Mouse (Mus musculus): ENCODE data around the gene Sipa1l3.

The Sipa1l3 gene

DNA sequence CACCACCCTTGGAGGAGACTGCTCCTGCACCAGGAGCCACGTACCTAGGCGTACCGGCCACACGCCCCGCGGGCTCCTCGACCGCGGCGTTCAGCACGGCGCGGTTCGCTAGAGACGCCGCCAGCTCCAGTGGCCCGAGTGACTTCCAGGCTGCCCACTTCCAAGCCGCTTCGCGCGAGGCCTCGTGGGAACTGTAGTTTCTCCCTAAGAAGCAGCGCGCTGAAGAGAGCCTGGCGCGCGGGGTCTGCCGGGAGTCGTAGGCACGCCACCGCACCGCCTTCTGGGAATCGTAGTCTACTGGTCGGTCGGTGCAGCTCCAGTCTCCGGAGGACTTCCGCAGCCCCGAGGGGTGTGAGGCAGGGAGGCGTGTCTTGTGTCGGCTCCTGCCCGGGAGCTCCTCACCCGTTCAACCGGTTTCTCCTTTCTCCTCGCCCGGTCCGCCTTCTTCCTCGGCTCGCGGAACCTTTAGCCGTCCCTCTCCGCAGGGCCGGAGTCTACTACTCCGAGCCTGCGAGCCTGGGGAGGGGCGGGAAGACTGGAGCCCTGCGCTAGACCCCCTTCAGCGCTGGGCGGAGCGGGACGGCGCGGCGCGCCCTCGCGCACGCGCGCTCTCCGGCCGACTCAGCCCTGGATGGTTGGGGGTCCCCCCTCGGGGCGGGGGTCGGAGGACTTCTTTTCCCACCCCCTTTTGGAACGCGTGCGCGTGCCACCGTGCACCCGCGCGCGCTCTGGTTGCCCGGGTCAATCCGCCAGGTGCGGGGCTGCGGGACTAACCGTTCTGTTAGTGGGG, at the start of gene Sipa1l3:
TSS of gene Sipa1l3 (minus strand) at position 221 of the 790 bp plus-strand sequence.
- peak; percentile 89 for DNase-seq (ENCODE audit: low spot score)

DNA sequence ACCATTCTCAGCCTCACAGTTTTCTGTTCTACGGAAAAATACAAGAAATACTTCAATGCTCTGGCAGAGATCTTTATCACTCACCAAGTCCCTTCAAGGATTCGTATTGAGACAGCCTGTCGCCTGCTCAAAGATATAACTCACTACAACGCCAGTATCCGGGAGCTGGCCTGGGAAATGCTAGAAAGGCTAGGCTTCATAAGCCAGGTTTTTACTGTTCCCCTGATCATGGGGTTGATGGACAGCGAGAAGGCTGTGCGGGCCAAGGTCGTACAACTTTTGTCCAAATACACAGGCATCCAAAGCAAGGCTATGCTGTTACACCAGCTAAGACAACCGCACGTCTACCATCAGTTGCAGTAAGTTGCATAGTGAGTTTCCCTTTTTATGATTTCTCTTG, 44.6 kb upstream of the Sipa1l3 start:
- DNase-seq (ENCODE audit: low spot score): no peak

DNA sequence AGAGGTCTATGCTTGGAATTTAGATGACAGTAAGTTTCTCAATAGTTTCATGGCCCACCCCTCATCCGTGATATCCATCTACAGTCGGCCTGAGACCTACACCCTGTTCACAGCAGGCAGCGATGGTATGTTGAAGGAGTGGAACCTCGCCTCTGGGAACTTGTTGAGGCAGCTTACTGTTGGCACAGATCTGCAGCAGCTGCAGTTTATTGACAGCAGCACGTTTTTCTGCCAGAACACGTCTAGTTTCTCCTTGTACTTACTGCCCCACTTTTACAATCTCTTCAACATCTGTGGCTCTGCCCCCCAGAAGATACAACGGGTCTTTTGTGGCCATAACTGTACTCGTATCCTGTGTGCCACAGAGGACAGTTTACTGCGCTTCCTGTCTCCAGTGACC, 42.6 kb upstream of the Sipa1l3 start:
- no peak for DNase-seq (ENCODE audit: low spot score)

GRCm38 (mm10) chr7:29559290-29559689, 40.8 kb upstream of the Sipa1l3 start:
- no peak for DNase-seq (ENCODE audit: low spot score)

- no peak for DNase-seq (ENCODE audit: low spot score)
These were observed 40.3 kb upstream of the Sipa1l3 start for GRCm38 (mm10) chr7:29558744-29559143.

DNA sequence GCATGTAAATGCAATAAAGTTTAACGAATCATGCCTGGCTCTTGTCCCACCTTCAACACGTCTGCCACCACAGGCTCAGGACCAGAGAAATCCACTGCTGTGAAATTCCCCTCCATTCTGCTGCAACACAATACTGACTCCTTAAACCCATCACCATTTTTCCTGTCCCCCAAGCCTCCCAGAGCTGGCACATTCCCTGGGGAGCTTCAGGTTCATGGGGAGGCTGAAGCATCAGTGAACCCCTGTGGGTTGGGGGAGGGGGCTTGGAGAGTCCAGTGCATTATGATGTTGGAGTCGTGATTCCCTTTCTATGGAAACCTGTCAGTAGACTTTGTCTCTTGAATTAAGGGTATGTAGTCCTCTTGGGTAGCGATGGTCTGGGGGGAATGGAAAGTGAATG, 37.8 kb upstream of the Sipa1l3 start:
- no peak for DNase-seq (ENCODE audit: low spot score)

- DNase-seq (ENCODE audit: low spot score): no peak
These were observed 37.1 kb upstream of the Sipa1l3 start for GRCm38 (mm10) chr7:29555521-29555920.

DNA sequence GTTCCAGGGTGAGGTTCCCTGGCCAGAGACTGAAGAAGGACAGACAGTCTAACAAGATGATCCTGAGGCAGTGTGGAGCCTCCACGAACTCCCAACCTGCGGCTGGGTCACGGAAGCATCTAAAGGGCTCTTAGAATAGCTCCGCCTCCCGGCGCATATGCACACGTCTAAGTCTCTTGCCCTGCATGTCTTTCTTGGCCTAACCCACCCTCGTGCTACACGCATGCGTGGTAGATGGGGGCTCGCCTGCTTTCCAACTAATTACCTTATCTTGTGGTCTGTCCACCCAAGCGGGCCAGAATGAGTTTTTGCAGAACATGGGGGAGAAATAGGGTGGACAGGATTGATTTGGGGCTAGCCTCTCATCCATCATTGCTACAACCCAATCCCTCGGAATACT, 36.6 kb upstream of the Sipa1l3 start:
- no peak for DNase-seq (ENCODE audit: low spot score)

DNA sequence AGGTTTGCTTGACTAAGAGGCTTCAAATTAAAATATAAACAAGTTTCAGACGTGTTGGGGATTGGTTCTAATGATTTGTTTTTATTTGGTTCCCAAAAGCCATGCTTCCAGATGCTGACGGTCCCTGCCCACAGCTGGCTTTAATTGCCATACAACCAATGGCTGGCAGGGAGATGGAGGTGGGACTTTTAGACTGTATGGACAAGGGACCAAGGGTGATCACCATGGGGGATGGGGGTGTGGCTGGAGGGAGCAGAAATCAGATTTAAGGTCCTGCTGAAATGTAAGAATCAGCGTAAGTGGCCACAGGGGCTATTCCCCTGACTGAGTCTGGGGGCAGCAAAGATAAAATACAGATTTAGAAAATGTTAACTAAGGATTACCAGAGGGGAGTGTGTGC, 32.2 kb upstream of the Sipa1l3 start:
- DNase-seq (ENCODE audit: low spot score): no peak

- DNase-seq (ENCODE audit: low spot score): no peak
These were observed 23.2 kb upstream of the Sipa1l3 start for GRCm38 (mm10) chr7:29541608-29542007.

DNA sequence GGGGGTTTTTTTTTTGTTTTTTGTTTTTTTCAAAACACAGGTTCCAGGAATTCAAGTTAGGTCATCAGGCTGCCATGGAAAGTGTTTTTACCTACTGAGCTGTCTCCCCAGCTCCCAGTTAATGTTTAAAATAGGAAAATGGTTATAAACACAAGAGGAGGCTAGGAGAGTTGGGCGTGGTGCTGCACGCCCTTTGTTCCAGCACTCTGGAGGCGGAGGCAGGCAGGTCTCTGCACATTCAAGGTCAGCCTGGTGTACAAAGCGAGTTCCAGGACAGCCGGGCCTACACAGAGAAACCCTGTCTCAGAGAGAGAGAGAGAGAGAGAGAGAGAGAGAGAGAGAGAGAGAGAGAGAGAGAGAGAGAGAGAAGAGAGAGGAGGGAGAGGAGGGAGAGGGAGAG, 22.7 kb upstream of the Sipa1l3 start:
- no peak for DNase-seq (ENCODE audit: low spot score)

DNA sequence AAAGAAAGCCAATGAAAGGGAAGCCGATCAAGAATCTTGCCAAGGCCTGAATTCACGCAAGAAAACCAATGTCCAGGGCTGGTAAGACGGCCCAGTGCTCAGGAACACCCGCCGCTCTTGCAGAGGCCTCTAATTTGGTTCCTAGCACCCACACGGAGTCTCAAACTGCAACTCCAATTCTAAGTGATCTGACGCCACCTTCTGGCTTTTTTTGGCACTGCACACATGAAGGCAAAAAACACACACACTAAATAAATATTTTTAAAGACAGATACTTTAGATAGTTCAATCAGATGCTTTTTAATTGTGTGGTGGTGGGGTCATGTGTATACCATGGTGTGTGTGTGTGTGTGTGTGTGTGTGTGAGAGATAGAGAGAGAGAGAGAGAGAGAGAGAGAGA, 22.2 kb upstream of the Sipa1l3 start:
- DNase-seq (ENCODE audit: low spot score): no peak

- DNase-seq (ENCODE audit: low spot score): peak; percentile 71
These were observed 5.3 kb upstream of the Sipa1l3 start for GRCm38 (mm10) chr7:29523700-29524099.

DNA sequence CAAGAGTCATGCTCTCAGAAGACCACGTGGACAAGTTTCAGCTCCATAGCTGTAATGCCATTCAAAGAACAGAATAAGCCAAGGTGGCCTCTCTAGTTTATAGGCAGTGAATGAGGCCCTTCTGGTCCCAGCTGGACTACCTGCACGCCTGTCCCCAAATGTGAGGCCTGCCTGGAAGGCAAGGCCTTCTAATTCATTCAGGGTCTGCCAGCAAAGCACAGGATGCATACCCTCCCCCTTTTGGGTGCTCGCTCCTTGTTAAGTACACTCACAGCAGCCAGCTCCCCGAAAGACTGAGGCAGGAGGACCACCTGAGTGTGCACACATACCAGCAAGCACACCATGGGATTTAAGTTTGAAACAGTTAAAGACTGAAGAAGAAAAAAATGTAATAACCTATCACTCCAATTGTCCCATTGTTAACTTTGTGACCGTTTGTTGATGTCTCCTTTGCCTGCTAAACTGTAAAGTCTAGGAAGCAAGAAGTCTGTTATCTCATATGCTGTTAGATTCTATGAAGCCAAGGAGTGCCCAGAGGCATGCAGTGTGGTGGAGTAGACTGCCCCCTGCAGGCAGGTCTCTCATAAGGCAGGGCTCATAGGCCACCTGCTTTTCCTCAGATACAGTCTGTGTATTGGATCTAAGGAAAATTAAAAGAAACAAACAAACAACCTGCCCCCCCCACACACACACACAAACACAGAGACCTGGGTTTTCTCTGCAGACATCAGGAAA, 3.6 kb upstream of the Sipa1l3 start:
- DNase-seq (ENCODE audit: low spot score): peak; percentile 83

DNA sequence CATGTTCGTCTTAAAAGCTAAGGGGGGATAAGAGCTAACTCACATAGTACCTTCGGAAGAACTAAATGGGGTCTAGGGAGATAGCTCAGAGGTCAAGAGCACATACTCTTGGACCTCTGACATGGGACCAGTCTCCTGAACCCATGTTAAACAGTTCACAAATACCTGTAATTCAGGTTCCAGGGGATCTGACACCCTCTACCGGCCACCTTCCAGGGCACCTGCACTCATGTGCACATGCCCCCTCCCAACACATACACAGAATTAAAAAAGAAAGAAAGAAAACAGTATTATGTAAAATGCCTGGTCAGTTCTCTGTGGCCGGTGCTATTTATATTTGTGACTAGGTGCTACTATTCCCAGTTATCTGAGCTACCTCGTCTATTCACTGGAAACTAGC, 2.9 kb upstream of the Sipa1l3 start:
- DNase-seq (ENCODE audit: low spot score): no peak

GRCm38 (mm10) chr7:29520794-29521193, 2.4 kb upstream of the Sipa1l3 start:
- DNase-seq (ENCODE audit: low spot score): no peak

GRCm38 (mm10) chr7:29519211-29519550, 740 bp upstream of the Sipa1l3 start:
- no peak for DNase-seq (ENCODE audit: low spot score)

GRCm38 (mm10) chr7:29518054-29518420, 404 bp downstream of the Sipa1l3 start:
- no peak for DNase-seq (ENCODE audit: low spot score)

GRCm38 (mm10) chr7:29517178-29517577, 1.3 kb downstream of the Sipa1l3 start:
- no peak for DNase-seq (ENCODE audit: low spot score)

GRCm38 (mm10) chr7:29515652-29516051, 2.8 kb downstream of the Sipa1l3 start:
- no peak for DNase-seq (ENCODE audit: low spot score)

GRCm38 (mm10) chr7:29512729-29513128, 5.7 kb downstream of the Sipa1l3 start:
- DNase-seq (ENCODE audit: low spot score): no peak

DNA sequence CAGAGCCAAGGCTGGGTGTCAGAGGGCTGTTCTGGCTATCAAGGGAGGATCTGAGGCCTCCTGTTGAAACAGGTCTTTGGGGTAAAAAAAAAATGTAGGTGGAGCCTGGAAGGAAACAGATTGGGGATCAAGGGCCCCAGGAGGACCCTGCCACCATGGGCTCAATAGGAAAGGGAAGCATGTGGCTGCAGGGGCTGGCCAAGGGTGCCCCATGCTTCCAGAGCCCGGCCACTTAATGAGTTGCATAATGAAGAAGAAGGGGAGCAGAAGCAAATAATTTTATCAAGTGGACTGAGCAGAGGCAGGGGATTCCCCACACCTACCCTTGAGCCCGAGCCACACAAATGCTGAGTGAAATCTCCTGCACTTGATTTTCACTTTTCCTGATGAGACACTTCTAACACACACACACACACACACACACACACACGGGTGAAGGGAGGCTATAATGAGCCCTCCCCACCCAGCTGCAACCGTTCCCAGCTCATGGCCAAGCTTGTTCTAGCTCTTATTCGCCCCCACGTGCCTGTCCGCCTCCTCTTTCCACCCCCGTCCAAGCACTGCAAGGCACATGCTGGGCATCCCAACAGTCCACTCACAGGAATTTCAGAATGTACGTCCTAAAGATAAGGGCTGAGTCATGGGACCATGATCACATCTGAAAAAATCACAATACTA, 6.7 kb downstream of the Sipa1l3 start:
- DNase-seq (ENCODE audit: low spot score): no peak

- no peak for DNase-seq (ENCODE audit: low spot score)
These were observed 9.9 kb downstream of the Sipa1l3 start for GRCm38 (mm10) chr7:29508522-29508921.

Measured in adipocyte (in vitro differentiated cells).